Mouse (Mus musculus): ENCODE results near the gene Olfr1122. TPM values are rescaled to one million over a fixed set of nuclear protein-coding genes. Genes with fewer than 3 reads are reported as not detected.

The Olfr1122 gene
- polyA plus RNA-seq, 1 experiment from 2014 or later, result not detected

Other genes with a start within 250 kb of the Olfr1122 start
- not detected in 2 replicates for gene Olfr1110, start 245.5 kb upstream of the Olfr1122 start, polyA plus RNA-seq (2015; fragmentation: Nextera tagmentation; extraction: Ambion mirVana)
- not detected in 2 replicates for gene Olfr1111, start 233.2 kb upstream of the Olfr1122 start, polyA plus RNA-seq (2015; fragmentation: Nextera tagmentation; extraction: Ambion mirVana)
- not detected in 2 replicates for gene Olfr1112, start 198.1 kb upstream of the Olfr1122 start, polyA plus RNA-seq (2015; fragmentation: Nextera tagmentation; extraction: Ambion mirVana)
- gene Olfr1113, start 176.9 kb upstream of the Olfr1122 start, polyA plus RNA-seq (2015; fragmentation: Nextera tagmentation; extraction: Ambion mirVana), result not detected in 2 replicates
- not detected in 2 replicates for gene Olfr1115, start 137.8 kb upstream of the Olfr1122 start, polyA plus RNA-seq (2015; fragmentation: Nextera tagmentation; extraction: Ambion mirVana)
- not detected in 2 replicates for gene Olfr1116, start 118.3 kb upstream of the Olfr1122 start, polyA plus RNA-seq (2015; fragmentation: Nextera tagmentation; extraction: Ambion mirVana)
- not detected in 2 replicates for gene Olfr1118, start 78.3 kb upstream of the Olfr1122 start, polyA plus RNA-seq (2015; fragmentation: Nextera tagmentation; extraction: Ambion mirVana)
- gene Olfr1120, start 31.0 kb upstream of the Olfr1122 start, polyA plus RNA-seq (2015; fragmentation: Nextera tagmentation; extraction: Ambion mirVana), result not detected in 2 replicates
- not detected in 2 replicates for gene Olfr1121, start 16.0 kb upstream of the Olfr1122 start, polyA plus RNA-seq (2015; fragmentation: Nextera tagmentation; extraction: Ambion mirVana)
- gene Olfr1123, start 30.8 kb downstream of the Olfr1122 start, polyA plus RNA-seq (2015; fragmentation: Nextera tagmentation; extraction: Ambion mirVana), result not detected in 2 replicates
- gene Olfr1124, start 44.4 kb downstream of the Olfr1122 start, polyA plus RNA-seq (2015; fragmentation: Nextera tagmentation; extraction: Ambion mirVana), result 0.09 TPM in 1 of 2 replicates, not detected in the other
- gene Olfr1126, start 68.1 kb downstream of the Olfr1122 start, polyA plus RNA-seq (2015; fragmentation: Nextera tagmentation; extraction: Ambion mirVana), result not detected in 2 replicates
- not detected in 2 replicates for gene Pramel7, start 111.2 kb downstream of the Olfr1122 start, polyA plus RNA-seq (2015; fragmentation: Nextera tagmentation; extraction: Ambion mirVana)
- gene Pramel6, start 120.7 kb downstream of the Olfr1122 start, polyA plus RNA-seq (2015; fragmentation: Nextera tagmentation; extraction: Ambion mirVana), result not detected in 2 replicates
- not detected in 2 replicates for gene Olfr153, start 145.9 kb downstream of the Olfr1122 start, polyA plus RNA-seq (2015; fragmentation: Nextera tagmentation; extraction: Ambion mirVana)
- not detected in 2 replicates for gene Olfr1128, start 159.7 kb downstream of the Olfr1122 start, polyA plus RNA-seq (2015; fragmentation: Nextera tagmentation; extraction: Ambion mirVana)
- gene Olfr1129, start 188.1 kb downstream of the Olfr1122 start, polyA plus RNA-seq (2015; fragmentation: Nextera tagmentation; extraction: Ambion mirVana), result not detected in 2 replicates
- not detected in 2 replicates for gene Olfr1130, start 220.4 kb downstream of the Olfr1122 start, polyA plus RNA-seq (2015; fragmentation: Nextera tagmentation; extraction: Ambion mirVana)
- gene Olfr1131, start 241.3 kb downstream of the Olfr1122 start, polyA plus RNA-seq (2015; fragmentation: Nextera tagmentation; extraction: Ambion mirVana), result not detected in 2 replicates

Data from intestine, embryonic 15.5 days (tissue).